Mouse (Mus musculus): ENCODE measurements at regions not wholly inside any gene's neighbourhood (a gene's known extent, or its start where the extent isn't known, plus 50 kb on each side); places are given as distances from the start of the nearest gene placed in this dataset.

DNA sequence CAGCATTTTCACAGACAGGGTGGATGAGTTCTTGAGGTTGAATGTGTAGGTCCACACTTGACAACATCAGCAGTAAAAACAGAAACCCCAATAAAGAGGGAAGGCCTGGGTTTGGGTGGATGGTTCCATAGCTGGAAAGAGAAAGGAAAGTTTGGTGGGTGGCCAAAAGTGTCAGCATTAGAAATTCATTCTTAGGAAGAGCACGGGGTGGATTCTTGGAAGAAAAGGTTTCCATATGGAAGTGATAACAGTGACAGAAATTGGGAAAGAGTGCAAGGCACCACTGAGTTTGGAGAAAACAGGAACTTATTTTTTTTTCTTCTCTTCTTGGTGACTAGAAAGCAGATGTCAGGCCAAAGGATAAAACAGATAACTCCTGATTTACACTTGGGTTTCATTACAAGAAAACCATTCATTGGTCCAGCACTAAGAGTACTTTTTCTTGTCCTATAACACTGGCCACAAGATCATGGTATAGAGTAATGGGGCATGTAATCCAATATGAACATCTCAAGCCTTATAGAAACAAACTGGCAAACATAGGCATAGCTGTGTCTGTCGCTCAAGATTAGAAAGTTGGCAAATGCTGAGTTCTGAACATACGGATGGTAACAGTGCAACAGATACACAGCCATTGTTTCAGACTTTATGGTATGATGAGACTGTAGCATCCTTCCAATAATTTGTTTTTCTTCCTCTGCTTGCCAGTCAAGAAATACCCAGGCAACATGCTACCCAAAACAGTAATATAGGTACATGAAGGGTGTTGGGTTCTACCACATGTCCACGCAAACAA lies 209.7 kb upstream of the Pard3b start:
- ATAC-seq = no peak

DNA sequence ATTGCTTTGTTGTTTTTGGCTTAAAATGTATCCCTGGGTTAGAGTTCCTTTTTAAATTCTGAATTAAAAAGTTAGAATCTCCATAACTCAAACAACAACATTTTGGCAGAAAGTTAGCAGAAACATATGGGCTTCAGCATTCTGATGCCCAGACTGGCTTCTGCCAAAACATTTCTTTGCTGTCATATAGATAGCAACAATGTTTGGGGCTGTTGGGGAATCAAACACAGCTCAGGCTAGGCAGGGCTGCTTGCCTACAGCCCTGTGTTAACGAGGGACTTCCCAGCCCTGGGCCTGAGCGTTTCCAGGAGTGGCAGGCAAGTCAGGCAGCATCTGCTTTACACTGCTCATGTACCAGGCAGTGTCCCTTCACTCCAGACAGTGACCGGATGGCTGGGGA lies 201.0 kb upstream of the Pard3b start:
- ATAC-seq = no peak

DNA sequence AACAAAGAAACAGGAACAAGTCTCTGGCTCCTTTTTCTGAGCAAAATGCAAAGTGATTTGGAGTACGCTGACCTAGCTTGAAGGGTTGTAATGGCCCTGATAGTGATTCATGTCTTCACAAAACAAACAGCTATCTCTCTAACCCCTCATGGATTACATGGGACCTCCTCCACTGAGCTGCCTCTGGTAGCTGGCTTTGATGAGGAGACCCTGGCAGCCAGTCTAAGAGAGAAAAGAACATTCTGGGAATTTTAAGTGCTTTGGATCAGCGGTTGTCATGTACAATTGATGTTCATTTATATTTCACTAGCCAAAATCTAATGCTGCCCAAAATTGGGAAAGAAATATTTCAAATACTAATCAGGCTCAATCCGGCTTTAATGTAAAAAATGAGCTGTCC lies 177.2 kb upstream of the Pard3b start:
- ATAC-seq = no peak

DNA sequence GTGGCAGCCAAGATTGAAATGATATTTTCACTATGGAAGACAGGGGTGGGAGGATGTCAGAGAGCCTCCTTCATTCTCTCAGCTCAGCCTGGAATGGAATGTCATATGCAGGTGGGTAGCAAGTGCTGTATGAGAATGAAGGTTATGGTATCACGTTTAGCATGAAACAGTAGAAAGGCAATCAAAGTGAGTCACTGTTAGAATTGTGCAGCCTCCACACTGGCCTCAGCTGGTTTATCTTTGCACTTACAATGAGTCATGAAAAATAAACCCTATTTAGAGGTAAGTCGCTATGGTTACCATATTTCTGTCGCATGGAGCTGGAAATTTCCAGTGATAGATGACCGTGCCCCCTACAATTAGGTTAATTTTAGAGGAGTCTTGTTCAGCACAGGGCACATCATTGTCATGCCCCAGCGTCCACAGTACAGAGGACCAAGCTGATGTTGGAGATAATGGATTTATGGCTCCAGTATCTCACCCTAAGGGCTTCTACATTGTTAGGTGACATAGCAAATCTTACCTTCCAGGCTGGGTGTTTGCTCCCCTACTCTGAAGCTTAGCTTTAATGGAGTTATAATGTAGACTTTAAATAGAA lies 167.9 kb upstream of the Pard3b start:
- no peak for ATAC-seq

DNA sequence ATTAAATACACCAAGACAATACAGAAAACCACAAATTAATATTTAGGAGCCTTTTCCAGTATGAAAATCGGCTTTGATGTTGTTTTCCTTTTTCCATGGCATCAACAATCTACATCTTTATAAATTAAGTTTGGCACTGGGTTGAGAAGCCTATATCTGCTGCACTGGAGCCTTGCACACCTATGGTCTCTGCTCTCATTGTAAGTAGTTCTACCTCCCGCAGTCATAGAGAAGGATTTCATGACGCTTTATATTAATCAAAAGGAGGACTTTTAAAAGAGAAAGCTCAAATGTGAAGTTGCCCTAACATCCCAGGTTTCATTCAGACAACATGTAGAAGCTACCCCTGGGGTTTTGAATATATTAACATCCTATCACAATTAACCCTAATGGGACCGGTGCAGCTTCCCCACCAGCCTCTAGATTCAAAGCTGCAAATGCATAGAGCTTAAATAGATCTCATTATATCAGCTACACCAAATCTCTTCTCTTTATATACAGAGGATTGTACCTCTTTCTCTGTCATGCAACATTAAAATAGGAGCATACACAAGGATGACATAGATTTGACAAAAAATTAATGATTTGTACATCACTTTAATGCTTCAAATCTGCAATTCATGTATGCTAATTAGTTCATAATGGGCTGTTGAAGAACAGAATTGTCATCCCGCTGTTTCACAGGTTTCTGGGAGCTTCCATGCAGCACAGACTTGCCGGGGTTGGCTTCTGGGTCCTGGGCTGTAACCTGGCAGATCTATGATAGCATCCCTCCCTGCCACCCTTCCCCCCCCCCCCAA lies 166.6 kb upstream of the Pard3b start:
- ATAC-seq = no peak

DNA sequence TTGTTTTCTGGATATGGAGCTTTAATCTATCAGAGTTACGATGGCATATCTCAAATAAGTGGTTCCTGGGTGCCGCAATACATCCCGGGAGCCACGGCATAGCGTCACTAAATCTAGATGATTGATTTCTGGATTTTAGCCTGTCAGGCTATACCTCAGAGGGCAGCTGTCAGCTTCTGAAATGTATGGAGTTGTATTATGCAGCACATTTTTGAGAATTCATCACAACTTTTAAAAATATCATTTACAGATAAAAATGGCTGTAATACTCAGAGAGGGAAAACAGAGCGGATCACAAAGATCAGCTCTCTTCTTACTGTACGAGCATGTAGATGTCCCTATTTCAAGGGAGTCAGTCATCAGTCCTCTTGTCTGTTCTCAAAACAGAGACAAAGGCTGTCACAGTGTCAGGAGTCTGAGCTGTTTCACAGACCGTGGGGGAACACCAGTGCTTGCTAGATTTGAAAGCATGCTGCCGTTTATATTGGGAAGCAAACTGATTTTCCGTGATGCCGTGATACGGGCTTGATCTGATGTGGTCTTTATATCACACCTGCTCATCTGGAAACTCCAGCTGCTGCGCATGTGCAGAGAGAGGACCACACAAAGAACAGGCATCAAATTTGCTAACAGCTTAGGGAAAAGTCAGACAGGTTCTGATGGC lies 165.9 kb upstream of the Pard3b start:
- no peak for ATAC-seq

DNA sequence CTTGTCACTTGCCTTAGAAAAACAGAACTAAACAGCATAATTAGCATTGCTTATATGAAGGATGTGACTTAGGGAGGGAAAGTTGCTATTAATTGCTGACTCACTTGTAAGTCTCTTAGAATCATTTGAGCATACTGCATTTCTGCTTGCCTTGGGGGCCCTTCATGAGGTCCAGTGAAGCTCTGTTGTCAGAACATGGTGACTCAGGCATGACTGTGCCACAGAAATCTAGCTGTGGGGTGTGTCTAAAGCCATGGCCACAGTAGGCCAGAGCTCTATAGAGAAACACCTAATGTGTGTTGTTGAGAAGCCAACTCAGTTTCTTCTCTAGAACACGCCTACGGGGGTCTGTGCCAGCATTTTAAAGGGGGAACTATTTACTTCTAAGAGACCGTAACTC lies 153.2 kb upstream of the Pard3b start:
- ATAC-seq = no peak

DNA sequence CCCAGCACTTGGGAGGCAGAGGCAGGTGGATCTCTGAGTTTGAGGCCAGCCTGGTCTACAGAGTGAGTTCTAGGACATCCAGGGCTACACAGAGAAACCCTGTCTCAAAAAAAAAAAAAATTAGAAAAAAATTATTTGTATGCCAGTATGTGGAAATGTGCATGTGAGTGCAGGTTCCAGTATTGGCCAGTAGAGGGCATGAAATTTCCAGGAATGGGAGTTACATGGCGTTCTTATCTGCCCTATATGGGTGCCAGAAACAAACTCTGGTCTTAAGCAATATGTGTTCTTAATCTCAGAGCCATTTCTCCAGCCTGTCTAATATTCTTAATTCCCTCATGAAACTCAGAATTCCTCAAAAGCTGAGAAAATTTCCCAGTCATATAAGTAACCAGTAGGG lies 113.7 kb upstream of the Pard3b start:
- no peak for ATAC-seq

DNA sequence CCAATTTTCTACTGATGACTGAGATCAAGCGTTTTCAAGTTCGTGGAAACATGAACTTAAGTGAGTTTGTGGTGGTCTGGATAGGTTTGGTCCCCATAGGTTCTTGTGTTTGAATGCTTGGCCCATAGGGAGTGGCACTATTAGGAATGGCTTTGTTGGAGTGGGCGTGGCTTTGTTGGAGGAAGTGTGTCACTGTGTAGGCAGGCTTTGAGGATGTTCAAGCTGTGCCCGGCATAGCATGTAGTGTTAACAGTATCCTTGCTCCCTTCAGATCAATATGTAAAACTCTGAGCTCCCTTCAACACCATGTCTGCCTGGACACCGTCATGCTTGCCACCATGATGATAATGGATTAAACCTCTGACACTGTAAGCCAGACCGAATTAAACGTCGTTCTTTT lies 112.7 kb upstream of the Pard3b start:
- no peak for ATAC-seq

DNA sequence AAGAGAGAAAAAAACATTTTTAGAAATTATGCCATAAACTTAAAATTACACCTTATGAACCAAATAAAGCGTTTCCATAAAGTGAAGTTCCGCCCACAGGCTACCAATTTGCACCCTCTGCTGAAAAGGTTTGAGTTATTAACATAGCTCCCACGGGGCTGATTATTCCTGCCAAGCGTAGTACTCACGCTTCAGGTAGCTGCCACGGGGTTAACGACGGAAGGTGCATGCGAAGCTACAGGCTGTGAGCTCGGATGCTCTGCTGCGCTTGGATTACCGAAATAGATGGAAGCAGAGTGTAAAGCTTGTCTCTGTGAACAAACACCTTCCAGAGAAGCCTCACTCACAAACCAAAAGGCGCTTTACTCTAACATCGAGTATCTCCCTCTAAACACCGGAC lies 109.9 kb upstream of the Pard3b start:
- no peak for ATAC-seq

DNA sequence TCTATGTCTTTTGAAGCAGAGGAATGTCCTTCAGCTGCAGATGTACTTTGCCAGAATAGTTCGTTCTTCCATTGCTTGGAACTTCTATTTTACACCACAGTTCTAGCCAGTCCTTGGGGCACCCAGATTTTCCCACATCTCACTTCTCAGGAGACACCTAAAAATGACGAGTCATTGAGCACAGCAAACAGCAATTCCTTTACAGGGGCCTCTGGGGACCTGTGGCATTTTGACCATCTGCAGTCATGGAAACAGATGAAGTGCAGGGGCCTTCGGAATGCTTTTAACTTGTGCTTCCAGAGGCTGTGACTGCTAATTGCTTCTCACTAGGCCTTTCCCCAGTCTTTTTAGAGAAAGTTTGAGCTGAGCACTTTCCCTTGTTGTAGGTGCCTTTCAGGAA lies 108.5 kb upstream of the Pard3b start:
- ATAC-seq = no peak

DNA sequence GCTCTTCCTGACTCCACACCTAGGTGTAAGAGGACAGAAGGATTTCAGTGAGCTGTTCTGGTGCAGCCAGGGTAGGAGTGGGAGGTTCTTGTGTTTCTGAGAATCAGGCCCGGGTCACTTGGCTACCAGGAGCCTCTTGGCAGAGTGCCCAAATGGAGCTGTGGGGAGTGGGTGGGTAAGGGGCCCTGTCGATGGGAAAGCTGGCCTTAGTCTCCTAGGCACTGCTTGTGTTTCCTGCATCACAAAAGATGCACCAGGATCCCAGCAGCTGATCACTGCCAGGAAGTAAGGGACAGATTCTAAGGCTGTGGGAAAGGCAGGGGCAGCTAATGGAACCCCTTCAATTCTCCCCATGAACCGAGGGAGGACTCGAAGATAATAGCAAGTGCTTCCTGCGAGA lies 107.1 kb upstream of the Pard3b start:
- no peak for ATAC-seq

DNA sequence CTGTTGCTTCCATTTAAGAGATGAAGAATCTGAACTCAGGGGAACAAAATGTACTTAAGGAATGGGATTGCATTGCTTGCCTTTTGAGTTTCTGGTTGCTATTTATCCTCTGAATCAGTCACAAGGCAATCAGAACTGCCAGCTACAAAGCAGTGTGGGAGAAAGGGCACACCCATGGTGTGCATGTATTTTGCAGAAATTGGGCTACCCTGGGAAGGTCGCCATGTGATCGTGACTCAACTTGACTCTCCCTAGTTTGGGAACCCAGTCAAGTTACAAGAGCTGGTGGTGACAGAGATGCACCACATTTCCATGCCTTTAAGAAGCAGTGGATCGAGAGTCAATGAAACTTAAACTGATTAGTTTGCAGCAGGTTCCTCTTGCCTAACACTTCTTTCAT lies 98.5 kb upstream of the Pard3b start:
- no peak for ATAC-seq

DNA sequence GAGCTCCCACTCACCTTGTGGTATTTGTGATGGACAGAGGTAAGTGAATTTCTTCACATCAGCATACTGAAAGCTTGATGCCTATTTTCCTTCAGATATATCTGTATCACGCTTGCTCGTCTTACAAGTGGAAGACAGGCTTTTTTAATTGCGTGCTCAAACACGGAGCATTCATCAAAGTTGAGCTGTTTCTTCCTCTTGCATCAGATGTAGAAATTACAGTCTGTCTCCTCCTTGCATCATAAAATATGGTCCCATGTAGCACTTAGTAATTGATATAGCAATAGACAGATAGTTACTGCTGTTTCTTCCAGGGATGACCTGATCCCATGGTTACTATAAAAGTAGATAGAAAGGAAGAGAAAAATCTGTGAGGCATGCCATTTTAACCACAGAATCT lies 97.5 kb upstream of the Pard3b start:
- no peak for ATAC-seq

DNA sequence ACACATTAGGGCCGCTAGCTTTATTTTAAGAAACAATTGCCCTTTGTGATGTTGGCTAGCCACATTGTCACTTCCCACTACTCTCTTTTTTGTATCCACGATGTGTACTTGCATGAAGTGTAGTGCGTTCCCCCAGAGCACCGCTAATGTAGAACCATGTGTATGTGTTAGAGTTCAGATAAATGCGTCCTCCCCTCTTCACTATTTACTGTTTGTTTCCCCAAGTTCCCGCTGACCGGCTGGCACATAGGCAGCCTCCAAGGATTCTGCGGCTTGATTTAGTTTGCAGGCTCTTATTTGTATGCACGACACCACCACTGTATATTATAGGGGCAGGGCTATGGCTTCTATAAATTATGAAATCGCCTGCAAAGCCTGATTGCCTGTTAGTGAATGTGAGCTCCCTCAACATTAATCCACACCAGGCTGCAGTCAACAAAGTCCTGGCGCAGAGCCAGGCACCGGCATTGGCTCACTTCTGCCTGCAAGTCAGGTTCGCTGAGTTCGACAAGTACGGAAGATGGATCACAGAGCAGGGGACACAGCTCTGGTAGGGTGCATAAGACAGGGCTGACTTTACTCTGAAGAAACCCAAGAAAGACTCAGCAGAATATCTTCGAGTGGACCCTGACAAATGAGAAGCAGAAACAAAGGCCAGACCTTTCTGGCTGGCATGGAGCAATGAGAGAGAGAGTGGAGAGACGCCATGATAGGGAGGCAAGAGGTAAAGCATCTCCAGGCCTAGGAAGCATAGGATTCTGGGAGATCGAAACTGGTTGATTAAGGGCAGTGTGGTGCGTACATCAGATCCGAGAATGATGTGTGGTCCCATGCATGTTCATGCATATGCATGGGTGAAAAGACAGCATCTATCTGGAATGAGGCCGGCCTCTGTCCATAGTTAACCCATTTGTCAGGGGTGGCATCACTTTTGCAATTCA lies 85.8 kb upstream of the Pard3b start:
- ATAC-seq = no peak

DNA sequence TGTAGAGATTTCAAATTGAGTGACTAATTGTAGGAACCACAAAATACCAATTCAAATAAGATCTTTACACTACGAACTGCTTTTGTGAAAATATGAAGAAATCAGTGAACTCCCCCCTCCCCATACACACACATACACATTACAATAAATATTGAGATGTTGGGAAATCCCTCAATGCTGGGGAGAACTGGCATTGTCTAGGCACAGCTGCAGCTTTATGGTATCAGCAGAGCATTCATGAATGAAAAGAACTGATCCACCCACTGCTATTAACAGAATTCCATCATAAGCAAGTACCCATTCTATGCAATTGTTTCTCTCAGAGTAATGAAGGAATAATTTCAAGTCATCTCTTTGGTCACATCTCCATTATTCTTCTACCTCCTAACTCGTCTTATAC lies 79.1 kb upstream of the Pard3b start:
- no peak for ATAC-seq

DNA sequence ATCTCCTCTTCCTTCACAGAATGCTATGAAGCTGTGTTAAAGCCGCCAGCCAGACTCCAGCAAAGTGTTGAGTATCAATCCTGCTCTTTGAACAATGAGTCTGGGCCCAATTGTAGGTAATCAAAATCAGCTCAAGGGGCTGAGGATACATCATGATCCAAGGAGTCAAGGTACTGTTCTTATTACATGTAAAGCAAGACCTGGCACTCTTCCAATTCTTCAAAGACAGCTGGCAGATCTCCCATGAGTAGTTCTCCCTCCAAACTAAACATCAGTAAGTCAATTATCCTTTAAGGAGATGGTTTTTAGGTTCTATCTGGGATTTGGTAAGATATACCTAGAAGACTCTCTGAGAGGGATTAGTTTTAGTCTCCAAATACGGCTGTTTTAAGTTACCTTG lies 76.5 kb upstream of the Pard3b start:
- no peak for ATAC-seq

DNA sequence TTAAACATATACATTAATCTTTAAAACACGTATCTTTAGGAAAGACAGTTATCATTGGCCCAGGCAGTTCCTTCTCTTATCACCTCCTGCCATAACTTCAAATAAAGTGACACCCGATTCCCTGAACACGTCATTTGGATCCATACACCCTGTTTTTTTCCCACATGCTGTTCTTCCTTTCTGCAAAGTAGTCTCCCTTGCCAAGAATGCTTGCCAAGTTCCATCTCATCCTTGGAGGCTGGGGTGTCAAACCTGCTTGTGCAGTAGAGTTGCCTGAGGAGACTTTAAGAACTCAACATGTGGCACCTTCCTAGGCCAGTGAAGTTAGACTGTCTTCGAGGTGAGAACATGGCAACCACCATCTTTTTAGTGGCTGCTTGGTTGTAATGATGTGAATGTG lies 73.2 kb upstream of the Pard3b start:
- ATAC-seq = no peak

DNA sequence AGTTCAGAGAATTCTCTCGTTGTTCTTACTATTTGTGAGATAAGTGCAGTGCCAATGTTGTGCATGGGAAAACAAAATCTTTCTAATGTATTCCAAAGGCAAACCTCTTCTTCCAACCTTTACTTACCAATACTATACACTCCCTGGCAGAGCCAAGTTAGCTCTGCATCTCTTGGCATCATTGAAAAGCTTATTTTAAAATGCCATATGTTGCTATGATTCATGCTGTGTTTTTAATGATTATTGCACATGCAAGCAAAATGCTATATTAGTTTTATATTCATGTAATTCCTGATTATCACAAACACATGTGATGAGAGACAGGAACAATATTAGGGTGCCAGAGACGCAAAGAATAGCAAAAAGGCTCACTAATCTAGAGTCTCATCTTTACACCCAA lies 64.3 kb upstream of the Pard3b start:
- ATAC-seq = no peak

DNA sequence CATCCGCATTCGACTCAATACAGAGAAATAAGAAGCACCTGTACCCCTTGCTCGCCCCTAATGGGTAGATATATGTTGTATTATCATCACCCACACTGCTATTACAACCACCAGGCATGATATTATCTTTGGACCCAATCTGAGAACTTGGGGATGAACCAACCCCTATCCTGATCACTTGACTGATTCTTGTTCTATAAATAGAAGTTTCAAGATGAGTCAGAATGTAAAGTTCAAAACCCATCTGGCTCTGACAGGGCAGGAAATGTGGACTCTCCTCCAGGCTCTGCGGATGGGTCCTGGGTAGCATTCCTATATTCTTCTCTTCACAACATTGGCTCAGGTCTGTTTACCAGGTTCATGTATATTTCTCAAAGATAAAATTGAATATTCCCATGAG lies 61.9 kb upstream of the Pard3b start:
- no peak for ATAC-seq

DNA sequence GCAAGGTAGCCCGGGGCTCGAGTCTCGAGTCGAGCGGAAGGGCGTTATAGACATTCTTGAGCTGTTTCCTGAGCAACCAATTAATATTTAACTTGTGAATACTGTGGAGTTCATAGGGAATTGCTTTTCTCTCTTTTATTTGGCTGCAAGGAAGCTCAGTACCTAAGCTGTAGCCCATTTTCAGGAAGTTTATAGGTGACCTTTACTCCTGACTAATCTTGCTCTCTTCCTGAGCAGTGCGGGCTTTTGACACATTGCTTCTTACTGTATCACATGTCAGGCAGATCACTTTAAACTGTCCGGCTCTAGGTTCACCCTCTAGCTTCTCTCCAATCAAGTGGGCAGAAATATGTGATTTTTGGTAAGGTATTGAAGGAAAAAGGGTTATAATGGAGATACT lies 51.4 kb upstream of the Pard3b start:
- no peak for ATAC-seq
